Mouse (Mus musculus) G1E (cell line): ENCODE measurements around the gene Gm10521.

Experiments used
- CTCF ChIP-seq: IDR thresholded peaks from 2 replicates; pipeline ENCODE4 v1.5.1; 2012; ENCODE audit warnings: low read depth, low read length, inconsistent platforms, mixed read lengths
- GATA1 ChIP-seq: IDR thresholded peaks from 2 replicates; pipeline ENCODE4 v1.6.1; 2012; ENCODE audit warnings: borderline replicate concordance, low read length, inconsistent platforms, mixed read lengths
- TAL1 ChIP-seq: conservative IDR thresholded peaks from 2 replicates; pipeline ENCODE4 v1.6.1; 2012; ENCODE audit warnings: low read depth, low read length, inconsistent platforms, mixed read lengths

DNA sequence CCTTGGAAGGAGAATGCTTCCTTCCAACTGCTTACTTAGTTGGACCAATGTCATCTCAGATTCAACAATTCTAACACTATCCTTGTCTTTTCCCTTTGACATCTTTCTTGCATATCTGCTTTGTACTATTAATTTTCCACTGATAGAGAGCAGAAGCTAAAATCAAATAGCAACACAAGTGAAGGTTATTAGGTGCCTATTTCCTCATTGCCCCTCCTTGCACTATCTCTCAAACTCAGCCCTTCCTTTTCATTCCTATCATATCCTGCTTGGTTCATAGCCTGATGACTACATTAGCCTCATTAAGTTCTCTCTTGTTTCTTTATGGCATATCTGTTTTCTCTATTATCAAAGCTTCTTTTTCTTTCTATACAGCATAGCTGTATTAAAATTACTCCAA lies 47.3 kb upstream of the Gm10521 start:
- TF ChIP-seq CTCF: no peak
- no peak for TF ChIP-seq TAL1
- TF ChIP-seq GATA1: no peak
